Mouse (Mus musculus): ENCODE measurements around the gene Erich4. TPM values are rescaled to one million over a fixed set of nuclear protein-coding genes. Genes with fewer than 3 reads are reported as not detected.
A peak's percentile ranks its signal among the peaks of the same experiment; 100 is the strongest.

Erich4 gene
- total and polyA plus RNA-seq, 2 experiments from 2014 or later, result 0.12 TPM; not detected in 1

- Histone ChIP-seq H3K9me3 (replicated peaks; ENCODE audit: control insufficient read depth, low read length) (no peaks in the 10 kb centered on the region), H3K36me3 (replicated peaks; ENCODE audit: control insufficient read depth, insufficient read depth, low read length) (peaks cover 58% of the 10 kb centered on the region), H3K4me3 (ENCODE audit: low read depth, low read length) (peak overlapping the region; percentile 45), H3K27me3 (ENCODE audit: control insufficient read depth, insufficient read depth, low read length) (no peaks in the 10 kb centered on the region), H3K27ac (ENCODE audit: low read depth) (peak overlapping the region; percentile 79), H3K4me2 (ENCODE audit: low read depth, low read length) (peak overlapping the region; percentile 69), H3K4me1 (ENCODE audit: control insufficient read depth, insufficient read depth) (peaks cover 13% of the 10 kb centered on the region), H3K9ac (replicated peaks; ENCODE audit: low read depth, low read length) (peak overlapping the region; percentile 53)
- DNase-seq (ENCODE audit: low spot score) (peak; percentile 54), ATAC-seq (ENCODE audit: insufficient read depth, low read depth) (peak; percentile 65)
- 15% methylated on average over 38 of the region's 38 CpGs for WGBS
- TF ChIP-seq EP300 (IDR thresholded peaks at IDR 0.05; ENCODE audit: low read depth), result no peak
- TF ChIP-seq CTCF (IDR thresholded peaks at IDR 0.05; ENCODE audit: low read depth), result no peak
Observed at GRCm38 (mm10) chr7:25627431-25628322, 12.0 kb upstream of the Erich4 start.

- Histone ChIP-seq H3K4me2 (ENCODE audit: low read depth, low read length) (peak within 1 kb of the TSS; percentile 69), H3K9ac (replicated peaks; ENCODE audit: low read depth, low read length) (peak within 1 kb of the TSS; percentile 53), H3K27me3 (ENCODE audit: control insufficient read depth, insufficient read depth, low read length) (no peaks in the 10 kb centered on the region), H3K36me3 (replicated peaks; ENCODE audit: control insufficient read depth, insufficient read depth, low read length) (peaks cover 59% of the 10 kb centered on the region), H3K4me1 (ENCODE audit: control insufficient read depth, insufficient read depth) (peaks cover 13% of the 10 kb centered on the region), H3K4me3 (ENCODE audit: low read depth, low read length) (peak within 1 kb of the TSS; percentile 45), H3K9me3 (replicated peaks; ENCODE audit: control insufficient read depth, low read length) (no peaks in the 10 kb centered on the region), H3K27ac (ENCODE audit: low read depth) (peak within 1 kb of the TSS; percentile 79)
- DNase-seq (ENCODE audit: low spot score), result peak; percentile 61
- WGBS, result 12% methylated on average over 28 of the region's 29 CpGs
- TF ChIP-seq EP300 (IDR thresholded peaks at IDR 0.05; ENCODE audit: low read depth), result 0 out of 2 replicates have a peak, but pooled peaks have one; percentile 59
- TF ChIP-seq CTCF (IDR thresholded peaks at IDR 0.05; ENCODE audit: low read depth), result no peak
- peak; percentile 62 for ATAC-seq (ENCODE audit: insufficient read depth, low read depth)
Observed at GRCm38 (mm10) chr7:25626509-25627430, 11.1 kb upstream of the Erich4 start, which contains the start of gene B3gnt8. Gene B3gnt8 (plus strand): TSS chr7:25626654.

- ATAC-seq (ENCODE audit: insufficient read depth, low read depth) (no peak), DNase-seq (ENCODE audit: low spot score) (no peak)
- H3K4me3 ChIP-seq (ENCODE audit: low read depth, low read length), result no peak overlapping the region
- H3K36me3 ChIP-seq (replicated peaks; ENCODE audit: control insufficient read depth, insufficient read depth, low read length), result peaks cover 56% of the 10 kb centered on the region
- no peak overlapping the region for H3K9ac ChIP-seq (replicated peaks; ENCODE audit: low read depth, low read length)
- peak overlapping the region; percentile 79; the same call in 1 of the 2 replicates for H3K27ac ChIP-seq (ENCODE audit: low read depth)
- no peaks in the 10 kb centered on the region for H3K27me3 ChIP-seq (ENCODE audit: control insufficient read depth, insufficient read depth, low read length)
- WGBS, result 78% methylated on average over 10 of the region's 10 CpGs
- H3K4me2 ChIP-seq (ENCODE audit: low read depth, low read length), result no peak overlapping the region
- TF ChIP-seq CTCF (IDR thresholded peaks at IDR 0.05; ENCODE audit: low read depth) (peak; percentile 46), EP300 (IDR thresholded peaks at IDR 0.05; ENCODE audit: low read depth) (no peak)
- H3K4me1 ChIP-seq (ENCODE audit: control insufficient read depth, insufficient read depth), result peaks cover 13% of the 10 kb centered on the region
- no peaks in the 10 kb centered on the region for H3K9me3 ChIP-seq (replicated peaks; ENCODE audit: control insufficient read depth, low read length)
Observed at GRCm38 (mm10) chr7:25625594-25626250, 10.0 kb upstream of the Erich4 start.

- Histone ChIP-seq H3K27me3 (ENCODE audit: control insufficient read depth, insufficient read depth, low read length) (no peaks in the 10 kb centered on the region), H3K4me3 (ENCODE audit: low read depth, low read length) (no peak overlapping the region), H3K9me3 (replicated peaks; ENCODE audit: control insufficient read depth, low read length) (no peaks in the 10 kb centered on the region), H3K27ac (ENCODE audit: low read depth) (no peak overlapping the region), H3K9ac (replicated peaks; ENCODE audit: low read depth, low read length) (no peak overlapping the region), H3K4me2 (ENCODE audit: low read depth, low read length) (no peak overlapping the region), H3K4me1 (ENCODE audit: control insufficient read depth, insufficient read depth) (peaks cover 17% of the 10 kb centered on the region), H3K36me3 (replicated peaks; ENCODE audit: control insufficient read depth, insufficient read depth, low read length) (peaks cover 47% of the 10 kb centered on the region)
- no peak for TF ChIP-seq EP300 (IDR thresholded peaks at IDR 0.05; ENCODE audit: low read depth)
- TF ChIP-seq CTCF (IDR thresholded peaks at IDR 0.05; ENCODE audit: low read depth), result no peak
- ATAC-seq (ENCODE audit: insufficient read depth, low read depth), result no peak
- no peak for DNase-seq (ENCODE audit: low spot score)
- WGBS, result 40% methylated on average over 5 of the region's 5 CpGs
Observed at GRCm38 (mm10) chr7:25624851-25625250, 9.2 kb upstream of the Erich4 start.

GRCm38 (mm10) chr7:25623857-25624370, 8.2 kb upstream of the Erich4 start:
- Histone ChIP-seq H3K4me2 (ENCODE audit: low read depth, low read length) (no peak overlapping the region), H3K9ac (replicated peaks; ENCODE audit: low read depth, low read length) (no peak overlapping the region), H3K36me3 (replicated peaks; ENCODE audit: control insufficient read depth, insufficient read depth, low read length) (peaks cover 44% of the 10 kb centered on the region), H3K27me3 (ENCODE audit: control insufficient read depth, insufficient read depth, low read length) (no peaks in the 10 kb centered on the region), H3K4me1 (ENCODE audit: control insufficient read depth, insufficient read depth) (peaks cover 21% of the 10 kb centered on the region), H3K9me3 (replicated peaks; ENCODE audit: control insufficient read depth, low read length) (no peaks in the 10 kb centered on the region), H3K4me3 (ENCODE audit: low read depth, low read length) (no peak overlapping the region), H3K27ac (ENCODE audit: low read depth) (no peak overlapping the region)
- WGBS, result 88% methylated on average over 11 of the region's 11 CpGs
- no peak for TF ChIP-seq EP300 (IDR thresholded peaks at IDR 0.05; ENCODE audit: low read depth)
- no peak for TF ChIP-seq CTCF (IDR thresholded peaks at IDR 0.05; ENCODE audit: low read depth)
- DNase-seq (ENCODE audit: low spot score) (no peak), ATAC-seq (ENCODE audit: insufficient read depth, low read depth) (no peak)

Data from heart, postnatal 0 days (tissue).